In the genomic region with DNA sequence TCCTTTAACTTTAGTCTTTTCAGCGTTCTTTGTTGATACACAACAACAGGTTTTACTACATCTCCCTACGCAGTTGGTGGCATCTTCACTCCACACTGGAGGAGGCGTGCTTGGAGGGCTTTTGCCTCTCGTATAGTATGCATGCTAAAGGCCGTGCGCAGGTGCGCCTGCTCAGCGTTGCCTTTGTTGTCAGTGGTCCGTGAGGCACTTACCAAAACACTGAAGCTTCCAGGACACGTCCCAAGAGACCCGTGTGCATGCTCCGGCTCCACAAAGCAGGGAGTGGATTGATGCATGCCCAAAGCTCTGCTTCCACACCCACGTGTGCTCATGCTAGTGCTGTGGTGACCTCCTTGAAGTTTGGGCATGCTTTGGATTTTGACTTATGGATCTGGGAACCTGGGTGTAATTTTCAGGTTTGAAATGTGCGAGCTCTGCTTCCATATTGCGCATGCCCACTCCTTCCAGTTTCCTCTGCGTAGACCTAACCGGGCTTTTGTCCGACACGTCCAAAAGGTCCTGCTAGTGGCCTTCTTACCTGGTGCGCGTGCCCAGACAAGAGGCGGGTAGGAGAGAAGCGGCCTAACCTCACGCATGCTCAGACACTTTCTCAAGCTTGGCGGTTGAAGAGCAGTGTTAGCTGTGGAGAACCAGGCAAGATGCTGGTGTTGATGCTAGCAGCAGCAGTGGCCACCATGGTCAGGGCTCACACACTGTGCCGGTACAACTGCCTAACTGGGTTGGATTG, we compare ENCODE assay signal across 8 mouse cellular contexts. TPM values are rescaled to one million over a fixed set of nuclear protein-coding genes. Genes with fewer than 3 reads are reported as not detected.
DNase-seq lines count a peak whose midpoint lies in the region; ATAC-seq lines count a peak whose summit lies in the region.

A gene (plus strand): TSS at position 614 of the 748 bp plus-strand sequence.

- intact Hi-C loops in left cerebral cortex, postnatal 36 days (cut with DNase I) = loop anchor here (2.0 to 5.0 kb wide), 2 partner anchors 15 to 40 kb away; a partner anchor contains a TSS

- H3K9ac ChIP-seq in heart, embryonic 12.5 days = peak within 1 kb of the TSS; percentile 33
- peak within 1 kb of the TSS; percentile 25; the same call in 1 of the 2 replicates for H3K9ac ChIP-seq in forebrain, embryonic 15.5 days (replicated peaks)
- H3K9ac ChIP-seq in midbrain, embryonic 15.5 days = peak within 1 kb of the TSS; percentile 60

- H3K27ac ChIP-seq in heart, embryonic 12.5 days (ENCODE audit: poor library complexity, severe bottlenecking) = 0 out of 2 replicates have a peak within 1 kb of the TSS, but pooled peaks have one; percentile 10
- H3K27ac ChIP-seq in forebrain, embryonic 15.5 days (replicated peaks) = peak within 1 kb of the TSS; percentile 39
- H3K27ac ChIP-seq in midbrain, embryonic 15.5 days = peak within 1 kb of the TSS; percentile 82

- H3K4me1 ChIP-seq in heart, embryonic 12.5 days (replicated peaks) = peaks cover 22% of the 10 kb centered on the region
- peaks cover 28% of the 10 kb centered on the region for H3K4me1 ChIP-seq in forebrain, embryonic 15.5 days
- H3K4me1 ChIP-seq in midbrain, embryonic 15.5 days = peaks cover 28% of the 10 kb centered on the region

- peak; percentile 15; the same call in 1 of the 2 replicates for ATAC-seq in heart, embryonic 12.5 days (ENCODE audit: insufficient number of reproducible peaks, low FRiP score)
- peak; percentile 48 for ATAC-seq in forebrain, embryonic 15.5 days (replicated peaks)
- peak; percentile 69 for ATAC-seq in midbrain, embryonic 15.5 days (replicated peaks)

- H3K9me3 ChIP-seq in heart, embryonic 12.5 days (replicated peaks) = no peaks in the 10 kb centered on the region
- no peaks in the 10 kb centered on the region for H3K9me3 ChIP-seq in forebrain, embryonic 15.5 days
- H3K9me3 ChIP-seq in midbrain, embryonic 15.5 days = no peaks in the 10 kb centered on the region

- 8% methylated on average over 26 of the region's 26 CpGs for WGBS in heart, embryonic 12.5 days
- WGBS in forebrain, embryonic 15.5 days = 9% methylated on average over 26 of the region's 26 CpGs
- WGBS in midbrain, embryonic 15.5 days = 7% methylated on average over 26 of the region's 26 CpGs

- H3K27me3 ChIP-seq in heart, embryonic 12.5 days (replicated peaks) = no peaks in the 10 kb centered on the region; the same call in 1 of the 2 replicates
- peaks cover 3% of the 10 kb centered on the region; the same call in 1 of the 2 replicates for H3K27me3 ChIP-seq in forebrain, embryonic 15.5 days
- 0 out of 2 replicates have a peak, but pooled peaks cover 3% of the 10 kb centered on the region for H3K27me3 ChIP-seq in midbrain, embryonic 15.5 days (replicated peaks)

- DNase-seq in heart, adult 9 months (ENCODE audit: low spot score in 2 of 2) = no peak
- peak; percentile 83 for DNase-seq in MN1 (ENCODE audit: low spot score)
- DNase-seq in kidney, postnatal 4 days = peak; percentile 56 to 75
- no peak for DNase-seq in right cerebral cortex, adult 2 months (ENCODE audit: low spot score in 2 of 2)
- no peak for DNase-seq in left cerebral cortex, postnatal 36 days (ENCODE audit: low spot score in 2 of 2)

- H3K4me2 ChIP-seq in heart, embryonic 12.5 days = peak within 1 kb of the TSS; percentile 98
- H3K4me2 ChIP-seq in forebrain, embryonic 15.5 days (replicated peaks) = peak within 1 kb of the TSS; percentile 89
- peak within 1 kb of the TSS; percentile 92 for H3K4me2 ChIP-seq in midbrain, embryonic 15.5 days

- H3K36me3 ChIP-seq in heart, embryonic 12.5 days = peaks cover 19% of the 10 kb centered on the region
- 0 out of 2 replicates have a peak, but pooled peaks cover 5% of the 10 kb centered on the region for H3K36me3 ChIP-seq in forebrain, embryonic 15.5 days
- H3K36me3 ChIP-seq in midbrain, embryonic 15.5 days (replicated peaks) = no peaks in the 10 kb centered on the region; the same call in 1 of the 2 replicates

- peak within 1 kb of the TSS; percentile 83 for H3K4me3 ChIP-seq in heart, embryonic 12.5 days
- peak within 1 kb of the TSS; percentile 79 for H3K4me3 ChIP-seq in forebrain, embryonic 15.5 days
- peak within 1 kb of the TSS; percentile 78 for H3K4me3 ChIP-seq in midbrain, embryonic 15.5 days

RNA-seq across cellular contexts. Expression of the gene that starts here (rescaled TPM):
- 0.28 and 0.42 TPM in 2 replicates for polyA plus RNA-seq in heart, embryonic 12.5 days (2016; fragmentation: Nextera tagmentation; extraction: Ambion mirVana)
- polyA plus RNA-seq in forebrain, embryonic 15.5 days (2015; fragmentation: Nextera tagmentation; extraction: Ambion mirVana) = 0.98 and 1.1 TPM in 2 replicates
- polyA plus RNA-seq in midbrain, embryonic 15.5 days (2015; fragmentation: Nextera tagmentation; extraction: Ambion mirVana) = 2.3 and 2.5 TPM in 2 replicates
- under 1 TPM; 0.57 to 0.91 TPM for total RNA-seq in left cerebral cortex, postnatal 36 days (2021)

Comparison
In these comparisons a context has a peak if more than half of its experiments do, and no peak if none do; other contexts are left out.
1. Peak in ATAC-seq, H3K4me3 ChIP-seq, H3K27ac ChIP-seq, H3K9ac ChIP-seq and H3K4me2 ChIP-seq in heart, embryonic 12.5 days; RNA of the gene not detected or under 1 TPM.
2. ATAC-seq: peak in every context shown above with its lines; median percentile 69 in midbrain, embryonic 15.5 days; 48 in forebrain, embryonic 15.5 days; 15 in heart, embryonic 12.5 days.
3. H3K27ac ChIP-seq: peak in every context shown above with its lines; median percentile 82 in midbrain, embryonic 15.5 days; 39 in forebrain, embryonic 15.5 days; 10 in heart, embryonic 12.5 days.
4. DNase-seq: peak in MN1 (single experiment) and kidney, postnatal 4 days (2 of 2); none in heart, adult 9 months (0 of 2), right cerebral cortex, adult 2 months (0 of 2) and left cerebral cortex, postnatal 36 days (0 of 2).
5. Peak in every context shown above with its lines, with median percentiles within 50 percentile points of each other: H3K4me2 ChIP-seq, H3K4me3 ChIP-seq and H3K9ac ChIP-seq.